Mouse (Mus musculus): ENCODE measurements at regions not wholly inside any gene's neighbourhood (a gene's known extent, or its start where the extent isn't known, plus 50 kb on each side); places are given as distances from the start of the nearest gene placed in this dataset.

DNA sequence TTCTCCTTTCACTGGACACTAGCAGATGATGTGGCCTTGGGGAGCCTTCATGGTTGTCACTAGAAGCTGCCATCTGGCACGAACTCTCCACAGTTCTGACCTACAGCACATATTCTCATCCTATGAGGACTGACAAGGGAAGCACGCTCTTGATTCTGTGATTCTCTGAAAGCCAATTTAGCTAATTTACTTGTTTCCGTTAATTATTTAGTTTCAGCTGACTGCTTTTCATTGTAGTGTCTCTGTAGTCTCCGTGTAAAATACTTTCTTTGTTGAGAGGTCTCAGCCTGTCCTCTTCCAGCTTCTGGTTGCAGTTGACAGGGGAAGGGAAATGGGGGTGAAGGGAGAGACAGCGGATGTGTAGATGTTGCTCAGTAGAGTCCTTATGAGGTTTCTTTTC, 102.9 kb upstream of the Sp4 start:
- no peak for DNase-seq

DNA sequence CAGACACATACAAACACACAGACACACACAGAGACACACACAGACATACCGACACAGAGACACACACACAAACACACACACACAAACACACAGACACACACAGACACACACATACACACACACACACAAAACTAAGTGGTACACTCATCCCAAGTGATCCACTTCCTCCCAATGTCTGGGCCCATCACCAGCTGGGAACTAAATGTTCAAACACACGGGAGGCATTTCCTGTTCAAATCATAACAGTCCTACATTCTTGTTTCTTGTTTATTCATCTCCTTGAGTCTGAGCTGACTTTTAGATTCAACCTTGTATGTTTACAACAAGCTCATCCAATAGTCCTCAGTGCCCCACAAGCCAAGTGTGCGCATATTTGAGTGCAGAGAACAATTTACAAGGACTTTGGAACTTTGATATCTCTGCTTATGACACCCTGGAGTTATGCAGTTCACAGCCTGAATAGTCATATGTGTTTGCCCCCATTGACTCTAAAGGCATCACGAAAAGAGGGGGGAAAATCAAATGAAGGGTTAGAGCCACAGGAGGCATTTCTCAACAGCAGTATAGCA, 102.4 kb upstream of the Sp4 start:
- DNase-seq, result peak; percentile 6

DNA sequence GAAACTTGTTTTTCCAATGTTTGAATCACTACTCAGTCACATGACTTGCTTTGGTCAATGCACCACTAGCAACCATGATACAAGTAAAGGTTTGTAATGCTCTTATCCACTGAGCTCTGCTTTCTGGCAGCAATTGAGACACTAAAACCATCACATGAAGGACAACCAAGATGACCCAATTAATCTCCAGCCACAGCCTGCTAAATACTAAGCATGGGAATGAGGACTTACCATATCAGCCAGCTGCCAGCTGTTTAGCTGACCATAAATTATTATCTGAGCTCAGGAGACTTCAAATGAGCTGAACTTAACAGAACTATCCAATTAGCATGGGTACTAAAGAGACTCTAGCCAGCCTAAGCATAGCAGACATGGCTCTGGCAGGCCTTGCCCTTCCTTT, 100.1 kb upstream of the Sp4 start:
- DNase-seq, result no peak

DNA sequence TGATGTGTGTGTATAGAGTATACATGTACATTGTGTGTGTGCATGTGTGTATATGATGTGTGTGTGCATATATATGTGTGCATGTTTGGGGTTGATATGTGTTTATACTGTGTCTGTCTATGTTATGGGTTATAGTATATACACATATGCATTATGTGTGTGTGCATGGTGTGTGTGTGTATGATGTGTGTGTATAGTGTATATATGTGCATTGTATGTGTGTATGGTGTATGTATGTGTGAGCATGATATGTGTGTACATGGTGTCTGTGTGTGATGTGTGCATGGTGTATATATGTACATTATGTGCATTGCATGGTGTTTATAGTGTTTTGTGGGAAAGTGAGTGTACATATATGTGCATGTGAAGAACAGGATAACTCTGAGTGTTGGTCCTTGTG, 90.4 kb upstream of the Sp4 start:
- DNase-seq, result no peak

DNA sequence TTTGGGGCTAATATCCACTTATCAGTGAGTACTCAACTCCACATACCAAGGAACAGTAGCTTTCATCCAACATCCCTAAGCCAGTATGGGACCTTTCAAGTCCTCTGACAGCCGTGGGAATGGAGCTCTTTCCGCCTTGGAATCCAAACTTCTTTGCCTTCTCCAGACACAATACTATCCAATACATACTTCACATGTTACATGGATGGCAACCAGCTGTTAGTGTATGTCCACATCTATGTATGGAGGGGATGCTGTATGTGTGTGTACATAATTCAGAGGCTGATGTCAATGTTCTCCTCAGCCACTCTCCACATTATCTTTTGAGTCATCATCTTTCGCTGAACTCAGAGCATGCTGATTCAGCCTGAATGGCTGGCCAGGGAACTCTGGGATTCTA, 79.8 kb upstream of the Sp4 start:
- DNase-seq, result no peak

DNA sequence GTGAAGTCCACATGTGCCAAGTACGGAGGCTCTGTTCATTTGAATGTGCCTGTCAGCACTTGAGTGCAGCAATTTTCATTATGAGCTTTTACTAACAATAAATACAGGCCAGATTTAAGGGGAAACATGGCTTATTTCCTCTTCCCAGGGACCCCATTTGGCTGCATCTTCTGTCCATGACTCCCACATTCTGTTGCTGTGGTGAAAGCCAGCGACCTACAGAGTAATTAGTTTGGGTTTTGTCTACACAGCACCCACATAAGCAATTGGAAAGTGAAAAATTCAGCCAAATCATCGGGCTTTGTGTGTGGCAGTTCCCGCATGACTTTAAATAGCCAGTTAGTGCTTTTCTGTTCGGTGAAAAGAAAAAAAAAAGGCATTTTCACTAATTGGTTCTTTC, 76.7 kb upstream of the Sp4 start:
- no peak for DNase-seq

DNA sequence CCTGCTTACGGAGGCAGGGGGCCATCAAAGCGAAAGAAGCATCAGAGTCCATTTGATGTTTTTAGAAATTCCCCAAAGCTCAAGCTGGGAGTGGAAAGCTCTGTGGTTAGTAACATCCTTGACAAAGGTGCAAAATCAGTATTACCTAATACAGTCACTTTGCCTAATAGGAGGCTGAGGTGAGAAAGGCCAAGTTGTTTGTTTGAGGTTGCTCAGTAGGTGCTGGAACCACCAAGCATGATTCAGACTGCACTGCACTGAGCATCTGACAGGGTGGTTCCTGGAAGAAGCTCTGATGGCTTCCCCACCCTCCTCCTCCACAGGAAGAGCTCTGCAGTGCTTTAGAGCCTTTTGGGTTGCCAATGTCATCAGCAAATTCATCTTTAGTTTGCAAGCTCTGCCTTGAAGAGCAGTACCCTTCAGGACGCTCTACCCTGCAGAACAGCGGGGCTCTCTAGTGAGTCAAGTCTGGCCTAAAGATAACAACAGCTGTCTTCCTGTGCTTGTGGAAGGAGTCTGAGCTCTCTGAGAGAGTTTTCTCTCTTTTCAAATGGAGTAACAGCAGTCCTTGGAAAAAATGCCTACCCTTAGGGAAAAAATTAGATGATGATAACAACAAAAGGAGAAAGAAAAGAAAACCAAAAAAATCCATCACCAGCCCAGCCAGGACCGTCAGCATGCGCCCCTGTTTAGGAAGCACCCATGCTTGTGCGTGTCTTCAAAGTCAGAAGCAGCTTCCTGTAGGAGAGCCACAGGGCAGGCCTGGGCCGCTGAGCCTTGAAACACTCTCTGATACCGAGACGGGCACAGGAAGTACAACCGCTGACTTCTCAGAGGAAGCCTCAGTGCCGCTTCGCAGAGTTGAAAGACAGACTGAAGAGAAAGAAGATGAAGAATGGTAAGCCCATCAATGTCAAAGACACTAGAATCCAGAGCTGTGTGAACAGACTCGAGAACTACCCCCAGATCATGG, 75.6 kb upstream of the Sp4 start:
- peak; percentile 25 for DNase-seq

DNA sequence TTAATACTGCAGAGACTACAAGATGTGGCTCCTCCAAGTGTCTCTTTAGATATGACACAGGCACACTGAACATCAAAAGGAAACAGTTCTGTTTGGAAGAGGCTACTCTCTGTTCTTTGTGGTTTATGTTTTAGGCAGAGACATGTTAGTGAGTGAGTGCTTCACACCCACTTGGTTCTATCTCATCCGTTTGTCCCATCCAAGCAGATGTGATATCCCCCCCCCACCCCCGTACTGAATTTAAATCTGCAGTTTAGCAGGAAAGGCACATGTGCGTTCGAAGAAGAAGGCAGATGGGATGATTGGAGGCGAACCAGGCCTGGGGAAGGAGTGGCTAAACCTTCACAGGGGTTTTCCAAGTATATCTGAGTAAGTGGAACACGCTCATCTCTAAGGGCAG, 72.0 kb upstream of the Sp4 start:
- no peak for DNase-seq

DNA sequence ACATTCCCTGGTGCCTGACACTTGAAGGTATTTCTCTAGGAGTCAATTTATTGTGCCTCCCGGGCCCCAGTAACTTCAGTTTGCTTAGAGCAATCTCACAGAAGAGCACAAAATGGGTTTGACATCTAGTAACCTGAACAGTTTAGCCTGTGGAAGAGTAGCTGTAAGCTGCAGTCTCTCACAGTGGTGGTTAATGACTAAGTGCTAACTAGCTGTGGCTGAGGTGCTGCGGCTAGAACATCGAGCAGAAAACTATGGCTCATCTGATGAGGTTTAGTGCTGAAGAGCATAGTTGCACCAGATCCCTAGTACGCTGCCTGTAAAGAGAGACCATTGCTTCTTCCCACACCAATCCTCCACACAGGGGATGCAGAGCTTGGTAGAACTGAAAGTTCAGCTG, 70.7 kb upstream of the Sp4 start:
- no peak for DNase-seq

DNA sequence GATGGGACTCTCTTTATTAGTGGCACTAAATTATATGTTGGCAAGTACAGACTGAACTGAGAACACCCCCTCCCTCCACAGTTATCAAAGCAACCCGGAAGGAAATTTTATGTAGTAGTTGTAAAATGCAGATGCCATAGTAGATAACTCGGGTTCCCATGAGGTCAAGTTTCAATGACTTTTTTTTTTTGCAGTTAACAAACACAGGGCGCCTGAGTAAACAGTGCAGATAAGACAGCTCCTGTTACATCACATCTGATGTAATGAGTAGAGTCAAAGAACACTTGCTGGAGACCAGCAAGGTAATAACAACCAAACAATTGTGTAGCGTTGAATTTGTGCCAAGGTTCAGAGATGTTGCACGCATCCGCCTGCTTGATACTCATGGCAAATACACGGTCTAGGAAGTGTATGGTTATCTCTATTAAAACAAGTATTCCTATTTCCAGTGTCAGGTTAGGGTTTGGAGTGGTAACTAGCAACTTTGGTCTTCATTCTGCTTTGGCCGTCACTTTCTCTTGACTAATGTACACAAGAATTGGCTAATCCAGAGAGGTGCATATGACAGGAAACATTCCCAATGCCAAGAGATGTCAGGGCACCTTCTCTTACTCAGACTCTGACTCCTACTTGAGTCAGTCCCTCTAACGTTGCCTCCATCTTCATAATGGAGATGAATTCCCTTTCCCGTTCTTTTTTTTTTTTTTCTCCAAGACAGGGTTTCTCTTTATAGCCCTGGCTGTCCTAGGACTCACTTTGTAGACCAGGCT, 66.3 kb upstream of the Sp4 start:
- no peak for DNase-seq

DNA sequence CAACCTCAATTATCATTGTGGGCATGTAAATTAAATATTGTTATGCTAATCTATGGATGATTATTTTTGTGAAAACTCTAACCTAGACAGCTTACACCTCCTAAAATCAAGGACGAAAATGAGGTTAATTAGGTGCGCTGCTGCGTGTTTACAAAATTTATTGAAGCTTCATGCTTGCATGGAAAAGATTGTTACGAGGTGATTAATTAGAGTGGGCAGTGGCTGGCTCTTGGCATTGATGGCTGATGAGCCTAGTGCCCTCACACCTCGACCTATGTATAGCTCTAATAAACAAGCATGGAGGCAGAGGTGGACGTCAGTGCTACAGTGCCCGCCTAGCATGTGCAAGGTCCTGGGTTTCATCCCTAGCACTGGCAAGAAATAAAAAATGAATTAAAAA, 51.6 kb upstream of the Sp4 start:
- no peak for DNase-seq

DNA sequence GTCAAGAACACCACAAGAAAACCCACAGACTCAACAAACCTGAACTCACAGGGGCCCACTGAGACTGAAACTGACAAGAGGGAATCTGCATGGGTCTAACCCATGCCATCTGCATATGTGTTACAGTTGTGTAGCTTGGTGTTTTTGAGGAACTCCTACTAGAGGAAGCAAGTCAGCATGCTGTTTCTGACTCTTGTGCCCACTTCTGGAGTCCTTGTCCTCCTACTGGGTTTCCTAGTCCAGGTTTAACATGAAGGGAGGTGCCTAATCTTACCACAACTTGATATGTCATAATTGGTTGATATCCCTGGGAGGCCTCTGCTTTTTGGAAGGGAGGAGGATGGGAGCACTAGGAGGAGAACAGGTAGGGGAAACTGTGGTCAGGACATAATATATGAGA, 50.2 kb upstream of the Sp4 start:
- DNase-seq, result no peak
